Mouse (Mus musculus) cerebellum, adult 9-10 months (tissue): ENCODE results near the gene Rgs16.

Experiments
- DNase-seq: peaks from one replicate; pipeline ENCODE4 v3.0.0; 2022

Rgs16 gene

DNA sequence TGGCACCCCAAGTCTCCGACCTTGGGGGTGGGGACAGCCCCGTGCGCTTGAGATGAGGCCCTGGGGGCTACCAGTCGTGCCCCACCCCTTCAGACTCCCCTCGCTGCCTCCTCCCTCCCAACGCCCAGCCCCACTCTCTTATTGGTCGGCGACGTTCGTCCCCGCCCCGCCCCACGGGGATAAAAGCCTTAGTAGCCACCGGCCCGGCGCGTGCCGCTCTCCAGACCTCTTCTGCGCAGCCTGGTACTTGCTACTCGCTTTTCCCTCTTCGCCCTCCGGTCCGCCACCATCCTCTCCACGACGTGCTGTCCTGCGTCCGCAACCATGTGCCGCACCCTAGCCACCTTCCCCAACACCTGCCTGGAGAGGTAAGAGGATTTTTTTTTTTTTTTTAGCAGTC, at the start of gene Rgs16:
Rgs16 (plus strand) TSS at position 205 of the 400 bp plus-strand sequence.
- peak; percentile 87 for DNase-seq

DNA sequence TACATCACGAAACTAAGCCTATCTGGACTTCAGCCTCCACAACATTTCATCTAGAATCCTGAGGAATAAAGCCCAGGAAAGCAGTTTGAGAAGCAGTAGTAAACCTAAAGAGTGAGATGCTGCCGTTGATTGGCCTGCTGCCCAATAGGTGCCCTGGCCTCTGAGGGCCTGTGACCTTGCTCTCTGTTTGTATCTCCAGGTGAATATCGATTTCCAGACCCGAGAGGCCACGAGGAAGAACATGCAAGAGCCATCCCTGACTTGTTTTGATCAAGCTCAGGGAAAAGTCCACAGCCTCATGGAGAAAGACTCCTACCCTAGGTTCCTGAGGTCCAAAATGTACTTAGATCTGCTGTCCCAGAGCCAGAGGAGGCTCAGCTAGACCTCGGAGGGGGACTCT, 47.6 kb upstream of the Rgs16 start:
- DNase-seq: no peak

DNA sequence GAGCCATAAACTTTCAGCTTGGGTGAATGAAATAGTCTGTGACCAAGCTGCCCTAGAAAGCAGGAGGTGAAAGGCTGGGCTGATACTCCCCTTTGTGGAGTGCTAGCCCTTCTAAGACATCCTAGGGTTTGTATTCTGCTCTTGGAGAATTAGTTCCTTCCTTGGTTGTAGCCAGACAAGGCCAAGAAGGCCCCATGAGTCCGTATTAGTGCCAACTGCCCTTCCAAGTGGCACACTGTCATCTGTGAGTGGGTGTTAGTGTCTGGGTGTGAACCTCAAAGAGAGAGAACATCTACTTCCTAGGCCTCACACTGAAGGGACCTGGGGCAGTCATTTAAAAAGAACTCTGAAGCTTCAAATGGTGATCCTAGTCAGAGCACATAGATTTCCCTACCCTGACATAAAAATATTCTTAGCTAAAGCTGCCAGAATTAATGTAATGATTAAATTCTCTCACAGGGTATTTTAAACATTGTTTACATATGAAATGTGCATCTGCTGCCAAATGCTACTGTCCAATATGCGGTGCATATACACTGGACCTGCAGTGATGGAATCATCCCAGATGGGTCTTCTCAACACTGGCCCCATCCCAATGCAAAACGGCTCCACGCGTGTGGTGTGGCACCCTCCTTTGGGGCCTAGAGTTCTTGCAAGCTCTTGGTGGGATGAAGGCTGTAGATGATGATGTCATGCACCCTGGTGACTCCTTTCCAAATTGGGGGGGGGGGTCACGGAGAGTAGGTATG, 45.6 kb upstream of the Rgs16 start:
- no peak for DNase-seq

DNA sequence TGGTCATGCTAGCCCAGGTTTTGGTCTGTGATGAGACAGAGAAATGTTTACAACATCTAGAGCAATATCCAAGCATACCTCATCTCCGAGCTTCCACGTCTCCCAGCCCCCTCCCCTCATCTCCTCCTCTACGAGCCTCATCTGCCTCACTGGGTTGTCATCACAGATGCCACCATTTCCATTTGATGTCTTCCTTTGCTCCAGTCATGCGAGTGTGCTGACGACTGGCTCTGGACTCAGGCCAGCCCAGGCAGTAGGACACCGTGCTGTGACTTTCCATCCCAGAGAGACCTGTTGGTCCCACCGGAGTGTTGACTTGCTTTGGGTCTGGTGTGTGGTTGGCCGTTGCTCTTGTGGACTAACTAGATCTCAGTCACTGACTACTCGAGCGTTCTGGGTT, 44.8 kb upstream of the Rgs16 start:
- DNase-seq: no peak

DNA sequence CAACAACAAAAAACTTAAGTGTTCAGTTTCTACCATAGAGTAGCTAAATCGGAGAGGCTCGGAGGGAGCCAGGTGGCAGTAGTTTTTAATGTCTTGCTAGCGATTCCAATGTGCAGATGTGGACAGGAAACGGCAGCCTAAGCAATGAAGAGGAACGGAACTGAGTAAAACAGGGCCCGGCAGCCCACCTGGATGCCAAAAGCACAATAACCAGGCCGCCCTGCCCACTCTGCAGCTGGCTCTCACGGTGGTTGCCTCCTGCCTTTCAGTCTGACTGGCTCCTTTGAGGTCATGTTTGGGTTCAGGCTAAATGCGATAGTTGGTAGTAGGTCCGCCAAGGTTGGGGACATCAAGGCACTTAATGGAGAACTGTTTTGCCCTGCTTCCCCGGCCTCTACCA, 44.1 kb upstream of the Rgs16 start:
- no peak for DNase-seq

DNA sequence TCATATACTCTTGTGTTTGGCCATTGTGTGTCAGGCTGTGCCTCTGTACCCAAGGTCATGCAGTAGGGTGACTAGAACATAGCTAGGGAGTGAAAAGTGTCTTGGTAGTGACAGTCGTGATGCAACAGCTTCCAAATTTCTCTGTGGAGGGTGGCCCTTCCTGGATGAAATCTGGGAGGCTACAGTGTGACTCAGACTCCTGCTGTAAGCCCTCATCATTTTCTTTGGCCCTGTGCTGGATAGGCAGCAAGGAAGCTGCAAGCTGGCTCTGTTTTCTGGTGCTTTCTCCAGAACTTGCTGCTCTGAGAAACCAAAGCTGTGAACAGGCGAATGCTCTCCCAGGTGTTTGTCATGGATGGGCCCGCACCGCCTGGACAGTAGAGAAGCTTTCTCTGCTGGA, 43.6 kb upstream of the Rgs16 start:
- no peak for DNase-seq

DNA sequence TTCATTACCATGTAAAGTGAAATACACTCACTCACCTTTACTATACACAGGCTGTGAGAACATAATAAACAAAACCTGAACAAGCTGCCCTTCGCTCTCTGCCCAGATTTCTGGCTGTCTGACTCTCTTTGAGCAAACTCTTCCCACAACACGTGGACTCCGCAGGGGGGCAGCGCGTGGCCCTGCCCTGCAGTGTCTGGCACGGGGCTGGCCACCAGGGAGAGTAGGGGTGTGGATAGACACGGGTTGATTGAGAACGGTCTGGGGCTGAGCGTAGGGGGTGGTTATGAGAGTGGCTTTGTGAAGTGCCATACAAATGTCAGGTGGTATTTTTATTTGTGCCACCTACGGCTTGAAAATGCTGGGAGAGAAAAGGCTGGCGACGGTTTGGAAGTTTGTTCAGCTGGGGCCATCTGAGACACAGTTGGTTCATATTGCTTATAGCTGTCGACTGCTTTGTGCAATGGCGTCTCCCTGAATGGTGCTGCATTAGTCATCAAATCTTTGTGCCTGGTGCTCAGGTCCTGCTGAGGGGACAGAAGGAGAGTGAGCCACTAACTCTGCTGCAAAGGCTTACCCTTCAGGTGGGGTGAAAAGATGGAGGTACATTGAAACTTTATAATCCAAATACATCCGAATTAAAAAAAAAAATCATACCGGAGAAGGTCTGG, 42.4 kb upstream of the Rgs16 start:
- DNase-seq: peak; percentile 71

DNA sequence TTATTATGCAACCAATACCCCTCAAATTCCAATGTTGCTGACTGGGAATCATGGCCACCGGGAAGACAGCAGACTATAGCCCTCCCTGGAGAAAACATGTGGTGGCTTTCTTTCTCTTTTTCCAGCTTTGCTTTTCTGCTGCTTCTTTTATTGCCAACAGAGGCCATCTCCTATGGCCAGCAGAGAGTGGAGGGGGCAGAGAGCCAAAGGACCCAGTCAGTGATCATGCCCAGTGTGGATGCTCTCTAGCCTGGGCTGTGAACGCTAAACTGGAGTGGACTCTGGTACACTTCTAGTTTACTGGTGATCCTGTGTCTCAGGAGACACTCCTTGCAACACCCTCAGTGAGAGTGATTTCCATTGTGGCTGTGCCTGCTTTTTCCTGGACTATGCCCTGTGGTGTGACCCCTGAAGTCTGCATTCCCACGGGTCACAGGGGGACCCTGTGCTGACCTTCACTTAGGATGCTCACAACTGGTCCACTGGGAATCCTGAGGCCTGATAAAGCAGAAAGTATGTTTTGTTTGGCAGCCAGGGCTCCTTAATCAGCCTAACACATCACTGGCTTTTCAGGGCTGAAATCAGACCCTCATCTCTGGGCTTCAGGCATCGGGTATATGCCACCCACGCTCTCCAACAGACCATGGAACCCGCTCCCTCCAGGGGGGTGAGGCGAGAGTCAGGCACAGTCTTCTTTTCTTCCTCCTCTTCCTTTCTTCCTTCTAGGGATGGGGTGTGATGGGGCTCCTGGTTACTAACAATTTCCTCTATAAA, 41.7 kb upstream of the Rgs16 start:
- no peak for DNase-seq

DNA sequence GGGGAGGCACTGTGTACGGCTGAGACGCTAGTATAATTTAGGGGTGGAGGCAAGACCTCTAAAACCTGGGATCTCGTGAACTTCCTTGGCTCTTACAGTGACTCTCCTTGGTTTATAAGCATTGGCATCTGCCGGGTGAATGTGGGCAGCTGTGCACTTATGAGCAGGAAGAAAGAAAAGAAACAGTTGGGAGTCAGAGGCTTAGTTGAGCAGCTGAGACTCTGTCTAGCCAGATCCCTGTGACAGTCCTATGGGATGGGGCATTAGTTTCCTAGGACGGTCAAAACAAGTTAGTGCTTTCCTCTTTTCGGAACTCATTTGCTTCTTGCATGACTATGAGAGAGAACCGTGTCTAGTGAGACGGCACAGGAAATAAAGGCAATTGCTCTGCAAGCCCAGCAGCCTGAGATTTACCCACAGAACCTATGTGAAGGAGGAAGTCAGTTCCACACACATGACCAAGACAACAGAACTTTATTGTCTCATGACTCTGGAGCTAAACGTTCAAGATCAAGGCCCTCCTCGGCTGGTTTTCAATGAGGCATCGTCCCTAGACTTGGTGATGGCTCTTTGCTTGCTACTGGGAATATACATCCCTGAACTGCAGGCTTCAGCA, 39.6 kb upstream of the Rgs16 start:
- no peak for DNase-seq

DNA sequence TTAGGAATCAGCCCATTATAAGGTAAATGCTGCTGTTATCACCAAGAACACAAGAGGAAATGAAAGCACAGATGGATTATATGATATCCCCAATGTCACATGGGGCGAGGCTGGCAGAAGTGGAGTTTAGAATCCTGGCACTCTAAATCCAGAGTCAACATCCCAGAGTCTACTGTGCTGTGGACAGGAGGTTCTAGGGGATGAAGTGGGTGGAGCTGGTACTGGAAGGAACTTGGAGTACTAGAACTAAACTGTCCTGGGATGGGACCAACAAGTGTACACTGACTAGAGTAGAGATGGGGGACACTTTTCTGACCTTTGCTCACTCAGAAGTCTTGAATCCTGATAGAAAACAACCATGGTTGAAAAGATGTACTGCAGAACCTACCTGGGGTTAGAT, 38.7 kb upstream of the Rgs16 start:
- no peak for DNase-seq

DNA sequence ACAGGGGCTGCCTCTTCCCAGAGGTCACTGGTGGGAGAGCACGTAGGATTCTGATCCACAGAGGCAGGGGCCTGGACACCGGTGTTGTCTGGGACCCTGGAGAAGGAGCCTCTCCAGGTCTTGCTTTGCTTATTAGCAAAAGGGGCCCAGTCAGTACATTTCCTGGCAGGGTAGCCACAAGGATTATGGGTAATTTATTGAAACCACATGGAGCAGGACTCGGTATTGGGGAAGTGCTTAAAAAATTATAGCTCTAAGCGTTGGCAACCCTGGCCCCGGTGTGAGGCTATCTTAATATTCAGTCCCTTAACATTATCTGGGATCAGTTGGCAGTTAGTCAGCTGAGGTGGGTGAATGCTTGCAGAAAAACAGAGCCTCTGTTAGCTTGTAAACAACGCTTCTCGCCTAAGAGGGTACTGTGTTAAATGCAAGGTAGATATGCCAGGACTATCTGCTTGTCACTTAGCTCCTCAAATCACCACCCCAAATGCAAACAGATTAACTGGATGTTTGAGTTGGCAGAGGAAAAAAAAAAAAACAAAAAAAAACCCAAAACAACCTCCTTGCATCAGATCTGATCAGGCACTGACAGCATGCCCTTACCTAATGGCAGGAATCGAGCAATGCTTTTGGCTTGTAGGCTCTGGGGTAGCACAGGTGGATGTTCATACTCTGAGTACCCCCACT, 37.8 kb upstream of the Rgs16 start:
- no peak for DNase-seq

DNA sequence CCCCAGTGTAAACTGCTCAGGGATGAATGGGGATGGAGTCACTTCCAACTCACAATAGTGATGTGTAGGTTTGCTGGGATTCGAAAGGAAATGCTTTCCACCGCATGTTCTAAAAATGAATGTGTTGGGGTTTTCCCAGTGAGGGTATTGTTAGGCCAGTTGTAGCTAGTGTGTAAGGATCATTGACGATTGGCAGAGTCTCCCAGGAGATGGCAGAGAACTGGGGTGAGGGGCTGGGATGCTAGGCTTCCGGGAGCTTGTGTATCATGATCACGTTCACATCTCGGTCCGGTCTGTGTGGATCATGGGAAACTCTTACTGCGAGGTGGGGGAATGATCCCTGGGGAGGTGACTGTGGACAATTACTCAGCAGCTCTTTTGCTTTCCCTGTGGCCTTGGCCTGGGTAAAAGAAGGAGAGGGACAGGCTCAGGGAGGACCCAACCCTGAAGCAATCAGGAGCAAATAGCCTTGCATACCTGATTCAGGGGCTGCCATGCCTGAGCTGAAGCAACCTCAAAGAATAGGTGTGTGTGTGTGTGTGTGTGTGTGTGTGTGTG, 37.2 kb upstream of the Rgs16 start:
- DNase-seq: no peak

DNA sequence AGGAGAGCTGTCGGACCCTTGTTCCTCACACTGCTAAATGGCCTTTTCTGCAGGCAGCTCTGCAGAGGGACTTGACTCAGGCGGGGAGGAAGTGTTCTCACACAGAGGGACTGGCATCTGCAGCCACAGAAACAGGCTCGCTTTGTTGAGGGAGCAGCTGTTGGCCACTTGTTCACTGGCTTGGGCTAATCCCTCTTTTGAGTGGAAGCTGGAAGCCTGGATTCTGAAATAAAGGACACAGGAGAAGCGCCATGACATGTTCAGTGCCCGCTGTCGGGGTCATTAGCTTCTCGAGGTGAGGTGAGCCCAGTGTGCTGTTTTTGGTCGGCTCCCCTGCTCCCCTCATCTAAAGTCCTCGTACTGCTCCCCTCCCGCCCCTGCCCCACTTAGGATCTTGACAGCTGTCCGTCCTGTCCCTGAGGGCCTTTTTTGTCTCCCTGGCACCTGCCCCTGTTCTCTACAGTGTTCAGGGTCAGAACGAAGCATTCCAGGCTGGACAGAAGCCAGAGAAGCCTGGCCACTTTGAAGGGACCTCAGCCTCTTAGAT, 36.6 kb upstream of the Rgs16 start:
- no peak for DNase-seq

DNA sequence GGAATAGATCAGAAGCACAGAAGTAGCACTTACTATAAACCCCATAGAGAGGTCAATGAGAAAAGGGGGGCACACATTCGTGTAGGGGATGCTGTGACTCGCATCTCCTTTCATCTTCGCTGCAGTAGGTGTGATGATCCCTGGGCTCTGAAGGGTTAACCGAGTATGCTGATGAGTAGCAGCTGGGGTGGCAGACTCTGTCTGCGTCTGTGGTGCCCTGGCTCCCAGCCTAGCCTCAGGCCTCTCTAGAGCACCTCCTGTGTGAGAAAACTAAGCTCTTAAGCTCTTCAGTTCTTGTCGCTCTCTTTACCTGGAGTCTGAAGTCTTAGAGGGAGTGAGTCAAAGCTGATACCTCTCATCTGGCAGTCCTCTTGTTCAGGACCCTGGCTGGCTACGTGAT, 36.0 kb upstream of the Rgs16 start:
- DNase-seq: no peak

DNA sequence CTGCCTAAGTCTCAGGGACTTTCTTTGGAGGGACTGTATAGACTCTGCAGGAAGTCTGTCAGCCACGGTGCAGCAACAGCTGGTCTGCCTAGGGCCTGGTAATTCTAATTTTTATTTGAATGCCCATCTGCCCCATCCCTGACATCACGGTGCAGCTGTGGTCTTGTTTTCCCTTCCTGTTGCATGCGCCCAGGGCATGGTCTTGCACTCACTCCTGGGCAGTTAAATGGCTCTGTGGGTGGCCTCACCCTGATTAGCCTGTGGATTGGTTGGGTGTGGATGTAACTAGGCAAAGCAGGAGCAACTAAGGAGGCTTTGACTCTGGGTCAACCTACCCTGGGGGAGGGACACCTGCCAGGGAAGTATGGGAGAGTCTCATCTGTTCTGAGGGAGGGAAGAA, 35.2 kb upstream of the Rgs16 start:
- DNase-seq: no peak

DNA sequence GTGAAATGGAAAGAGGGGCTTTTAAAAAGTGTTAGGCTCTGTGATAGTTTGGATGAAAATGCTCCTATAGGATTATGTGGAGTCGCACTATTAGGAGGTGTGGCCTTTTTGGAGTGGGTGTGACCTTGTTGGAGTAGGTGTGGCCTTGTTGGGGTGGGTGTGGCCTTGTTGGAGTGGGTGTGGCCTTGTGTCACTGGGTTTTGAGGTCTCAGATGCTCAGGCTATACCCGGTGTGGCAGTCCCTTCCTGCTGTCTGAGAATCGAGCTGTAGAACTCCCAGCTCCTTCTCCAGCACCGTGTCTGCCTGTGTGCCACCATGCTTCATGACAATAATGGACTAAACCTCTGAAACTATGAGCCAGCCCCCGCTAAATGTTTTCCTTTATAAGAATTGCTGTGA, 31.5 kb upstream of the Rgs16 start:
- no peak for DNase-seq

DNA sequence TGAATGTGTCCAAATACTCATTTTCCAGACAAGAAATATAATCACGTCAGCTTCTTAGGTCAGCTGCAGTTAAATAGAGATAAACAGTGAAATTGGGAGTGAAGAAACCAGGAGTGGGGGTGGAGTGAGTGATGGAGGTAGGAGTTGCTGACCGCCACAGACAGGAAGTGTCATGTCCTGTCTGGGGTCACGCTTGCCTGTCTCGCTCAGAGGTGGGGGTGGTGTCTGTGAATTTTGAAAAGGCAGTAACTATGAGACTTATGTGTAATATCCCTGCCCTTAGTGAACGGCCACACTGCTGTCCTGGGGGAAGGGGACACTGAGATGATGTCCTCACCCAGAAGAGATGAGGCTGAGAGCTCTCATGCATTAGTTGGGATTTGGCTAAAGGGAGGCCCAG, 30.7 kb upstream of the Rgs16 start:
- no peak for DNase-seq

DNA sequence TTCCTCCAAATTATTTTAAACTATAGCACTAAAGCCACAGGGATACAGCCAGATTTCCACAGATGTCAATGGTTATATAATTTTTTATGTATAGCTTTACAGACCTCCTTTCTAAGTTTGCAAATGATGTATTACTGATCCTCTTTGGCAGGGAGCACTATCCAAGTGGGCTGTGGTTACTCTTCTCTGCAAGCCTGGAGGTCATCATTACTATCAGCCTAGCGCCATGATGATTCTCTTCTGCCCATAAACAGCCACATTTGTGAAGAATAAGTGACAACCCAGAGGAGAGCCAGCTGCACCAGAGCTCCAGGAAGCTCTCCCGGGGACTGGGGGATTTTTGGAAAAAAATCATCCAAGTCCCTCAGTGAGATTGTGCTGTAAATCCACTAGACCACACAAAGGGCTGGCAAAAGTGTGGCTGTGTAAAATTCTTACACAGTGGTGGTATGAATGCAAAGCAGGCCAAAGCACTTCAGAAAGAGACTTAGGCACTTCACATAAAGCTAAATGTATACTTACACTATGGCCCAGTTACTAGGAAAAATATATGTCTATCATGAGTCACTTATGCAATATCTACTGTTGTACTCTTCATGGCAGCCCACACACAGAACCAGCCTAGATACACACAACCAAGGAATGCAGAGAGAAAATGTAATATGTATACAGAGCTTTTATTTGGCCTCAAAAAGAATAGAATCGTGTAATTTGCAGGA, 28.4 kb upstream of the Rgs16 start:
- DNase-seq: no peak

DNA sequence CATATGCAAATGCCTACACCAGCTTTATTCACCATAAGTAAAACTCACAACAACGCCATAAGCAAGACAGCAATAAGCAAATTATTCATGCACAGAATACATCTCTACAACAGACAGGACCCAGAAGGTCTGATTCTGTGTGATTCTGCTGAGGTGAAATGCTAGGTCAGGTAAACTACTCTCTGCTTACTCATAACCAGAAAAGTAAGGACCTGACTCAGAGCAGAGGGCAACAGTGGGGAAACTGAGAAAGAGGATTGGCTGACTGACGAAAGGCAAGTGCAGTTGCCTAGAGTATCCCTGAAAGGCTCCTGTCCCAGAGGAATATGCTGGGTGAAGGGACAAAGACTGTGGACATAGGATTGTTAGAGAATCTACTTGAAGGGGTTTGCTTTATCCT, 27.5 kb upstream of the Rgs16 start:
- DNase-seq: no peak

DNA sequence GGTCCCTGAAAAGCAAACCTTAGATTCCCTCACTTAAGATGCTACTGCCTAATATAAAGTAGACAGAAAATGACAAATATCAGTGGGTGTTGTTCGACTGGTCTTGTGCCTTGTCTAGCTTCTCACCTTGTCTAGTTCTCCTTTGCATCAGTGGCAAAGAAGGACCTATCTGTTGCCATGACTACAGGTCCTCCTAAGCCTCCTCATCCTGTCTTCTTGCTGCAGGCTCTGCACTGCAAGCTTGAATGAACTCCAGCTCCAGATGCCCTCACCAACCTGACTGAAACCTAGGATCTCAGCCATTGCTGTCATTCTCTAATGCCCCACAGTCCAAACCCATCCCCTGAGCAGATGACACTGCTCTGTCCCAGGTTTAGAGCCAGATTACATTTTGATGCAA, 22.2 kb upstream of the Rgs16 start:
- DNase-seq: no peak

DNA sequence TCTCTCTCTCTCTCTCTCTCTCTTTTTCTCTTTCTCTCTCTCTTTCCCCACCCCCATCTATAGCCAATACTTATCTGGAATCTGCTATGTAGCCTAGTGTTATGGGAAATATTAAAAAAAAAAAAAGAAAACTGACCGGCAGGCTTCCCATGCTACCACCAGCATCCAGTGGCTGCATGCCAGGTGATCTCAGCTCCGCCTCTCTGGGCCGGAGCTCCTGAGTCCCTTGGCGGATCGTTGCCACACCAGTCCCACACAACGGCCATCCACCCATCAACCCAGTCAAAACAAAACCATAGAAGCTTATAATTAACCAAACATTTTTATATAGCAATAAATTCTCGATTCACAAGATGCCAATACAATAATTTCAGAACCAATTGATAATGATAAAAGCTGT, 19.2 kb upstream of the Rgs16 start:
- DNase-seq: no peak
